Mouse (Mus musculus) adrenal gland, postnatal 14 days (tissue): ENCODE data around the gene Cuedc1. TPM values are rescaled to one million over a fixed set of nuclear protein-coding genes. Genes with fewer than 3 reads are reported as not detected.
"Not testable (repeated sequence)": the region's sequence is repeated elsewhere in the genome, so short reads cannot be mapped to it uniquely, and the experiment has no call there.

ENCODE experiments used
- DNase-seq: peaks from one replicate; pipeline ENCODE4 v3.0.0; 2021; ENCODE audit warnings: mixed read lengths
- total RNA-seq: library from RNA; stranded (reverse); gene quantifications from 2 replicates; pipeline ENCODE4 v1.2.3, GENCODE M21; 2021

Cuedc1 gene
- total RNA-seq, 1 experiment from 2014 or later: 37.9 TPM

DNA sequence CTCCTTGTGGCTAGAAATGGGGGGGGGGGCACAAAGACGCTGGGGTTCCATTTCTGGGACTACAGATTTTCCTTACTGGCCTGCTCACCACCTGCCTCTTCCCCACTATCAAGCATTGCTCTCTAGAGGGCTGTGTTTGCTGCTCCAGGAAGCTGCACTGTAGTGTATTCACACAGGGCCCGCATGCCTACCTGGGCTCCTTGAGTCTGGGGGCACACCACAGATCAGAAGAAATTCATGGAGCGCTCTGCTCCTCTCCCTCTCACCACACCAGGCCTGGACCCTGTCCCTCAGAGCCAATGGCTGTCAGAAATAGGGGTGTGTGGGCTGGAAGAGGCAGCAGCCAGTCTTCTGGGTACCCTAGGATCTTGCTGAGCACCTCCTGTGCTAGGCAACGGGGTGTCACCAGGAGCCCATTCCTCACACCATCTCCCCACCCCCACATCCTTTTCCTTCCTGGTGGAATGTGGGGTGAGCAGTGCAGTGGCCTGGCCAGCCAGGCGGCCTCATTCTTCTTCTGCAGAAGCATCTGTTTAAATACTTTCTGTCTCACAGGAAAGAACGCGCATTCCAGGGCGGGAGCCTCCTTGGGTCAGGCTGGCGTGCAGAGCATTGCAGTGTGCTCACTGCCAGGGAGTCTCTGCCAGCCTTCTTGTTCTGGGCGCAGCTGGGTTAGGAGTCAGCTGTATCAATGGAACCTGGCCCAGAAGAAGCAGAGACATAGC lies 74.9 kb downstream of the Cuedc1 start:
- peak; percentile 80 for DNase-seq

GRCm38 (mm10) chr11:88173386-88174025 lies 75.6 kb downstream of the Cuedc1 start:
- DNase-seq: no peak

DNA sequence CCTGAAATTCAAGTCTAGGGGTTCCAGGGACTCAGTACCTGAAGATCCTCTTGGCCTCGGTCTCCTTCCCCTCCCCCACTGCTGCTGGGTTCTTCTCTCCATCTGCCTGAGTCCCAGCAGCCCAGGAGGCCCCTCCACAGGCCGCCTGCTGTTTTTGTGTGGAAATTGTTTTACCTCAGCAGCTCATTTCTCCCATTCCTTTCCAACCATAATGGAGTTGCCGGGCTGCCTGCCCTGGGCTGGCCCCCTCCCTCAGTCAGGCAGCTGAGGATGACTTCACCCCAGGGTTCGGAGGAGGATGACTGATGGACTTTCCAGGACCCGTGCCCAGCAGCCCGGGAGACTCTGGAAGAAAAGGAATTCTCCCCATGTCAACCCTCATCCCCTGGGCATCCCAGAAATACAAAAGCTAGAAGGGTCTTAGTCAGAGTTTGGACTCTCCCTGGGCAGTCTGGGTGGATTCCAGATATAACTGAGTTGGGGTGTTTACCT lies 82.7 kb downstream of the Cuedc1 start:
- peak; percentile 33 for DNase-seq

GRCm38 (mm10) chr11:88180959-88181619 lies 83.2 kb downstream of the Cuedc1 start:
- peak; percentile 94 for DNase-seq

- peak; percentile 6 for DNase-seq
These were observed 86.8 kb downstream of the Cuedc1 start for GRCm38 (mm10) chr11:88184632-88185180.

DNA sequence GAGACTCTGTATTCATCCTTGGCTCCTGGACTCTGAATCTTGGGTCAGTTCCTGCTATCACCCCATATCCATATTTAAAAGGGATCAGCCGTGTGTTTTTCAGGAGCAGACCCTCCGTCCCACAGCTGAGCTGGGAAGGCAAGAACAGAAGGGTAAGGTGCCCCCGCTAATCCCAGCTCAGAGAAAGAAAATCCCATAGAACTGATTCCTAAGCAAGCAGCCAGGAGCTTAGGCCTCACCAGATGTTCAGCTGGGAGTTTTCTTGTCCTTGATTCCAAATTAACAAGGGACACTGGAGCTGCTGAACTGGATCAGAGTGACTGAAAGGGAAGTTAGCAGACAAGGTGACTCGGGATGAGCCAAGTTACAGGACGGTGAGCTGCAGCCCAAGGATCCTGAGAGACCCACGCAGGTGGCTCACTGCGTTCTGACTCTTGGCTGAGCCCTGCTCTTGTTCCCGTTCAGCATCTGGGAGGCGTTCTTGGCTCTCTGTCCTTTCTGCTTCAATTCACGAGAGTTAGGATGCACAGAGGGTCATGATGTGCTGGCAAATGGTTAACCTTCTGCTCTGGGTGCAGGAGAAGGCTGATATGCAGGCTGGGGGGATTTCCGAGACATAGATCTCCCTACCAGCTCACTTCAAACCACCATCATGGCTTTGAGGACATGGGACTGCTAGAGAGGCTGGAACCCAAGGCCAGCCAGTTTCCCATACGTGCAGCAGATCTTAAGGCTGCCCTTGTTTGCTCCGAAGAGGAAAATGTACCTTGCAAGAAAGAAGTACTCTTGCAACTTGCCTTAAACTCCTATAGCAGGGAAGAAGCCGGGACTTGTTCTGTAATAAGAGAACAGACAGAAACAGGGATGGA lies 88.5 kb downstream of the Cuedc1 start:
- DNase-seq: peak; percentile 2

DNA sequence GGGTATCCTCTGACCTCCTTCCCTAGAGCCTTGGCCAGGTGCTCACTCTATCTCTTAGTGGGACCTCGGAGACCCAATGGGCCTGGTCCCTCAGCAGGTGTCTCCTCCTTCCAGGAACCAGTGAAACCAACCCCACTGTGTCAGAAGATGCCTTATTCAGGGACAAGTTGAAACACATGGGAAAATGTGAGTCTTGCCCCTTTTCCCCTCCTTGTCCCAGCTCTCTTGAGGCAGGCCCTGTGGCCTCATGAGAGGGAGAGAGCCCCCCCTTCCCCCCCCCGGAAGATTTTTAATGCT lies 89.0 kb downstream of the Cuedc1 start:
- DNase-seq: no peak

DNA sequence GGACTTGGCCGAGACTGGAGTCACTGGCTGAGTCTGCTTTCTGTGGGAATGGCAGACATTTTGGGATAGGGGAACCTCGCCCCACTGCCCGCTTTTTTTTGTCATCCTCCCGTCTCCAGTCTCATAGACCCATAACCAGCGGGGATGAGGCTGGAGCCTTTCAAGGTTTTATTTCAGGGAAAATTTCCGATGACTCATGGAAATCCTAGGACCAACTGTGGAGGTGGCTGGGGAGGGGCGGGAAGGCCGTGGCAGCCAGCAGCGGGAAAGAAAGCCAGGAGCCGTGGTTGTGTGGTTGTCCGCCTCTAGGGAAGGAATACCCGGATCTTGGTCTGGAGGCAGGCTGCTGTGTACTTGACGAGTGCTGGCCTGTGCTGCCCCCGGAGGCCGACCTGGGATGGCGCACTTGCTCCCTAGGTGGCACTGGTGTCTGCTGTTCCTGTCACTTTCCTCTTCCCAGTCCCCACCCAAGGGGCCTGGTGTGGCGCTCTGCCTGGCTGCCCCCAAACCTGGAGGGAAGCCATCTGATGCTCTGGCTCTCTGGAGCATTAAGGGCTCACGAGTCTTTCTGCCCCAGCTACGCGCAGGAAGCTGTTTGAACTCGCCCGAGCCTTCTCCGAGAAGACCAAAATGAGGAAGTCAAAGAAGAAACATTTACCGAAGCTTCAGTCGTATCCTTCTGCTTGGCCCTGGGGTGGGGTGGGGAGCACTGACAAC lies 89.7 kb downstream of the Cuedc1 start:
- DNase-seq: peak; percentile 94

- DNase-seq: peak; percentile 3
These were observed 90.4 kb downstream of the Cuedc1 start for GRCm38 (mm10) chr11:88188216-88188615.

DNA sequence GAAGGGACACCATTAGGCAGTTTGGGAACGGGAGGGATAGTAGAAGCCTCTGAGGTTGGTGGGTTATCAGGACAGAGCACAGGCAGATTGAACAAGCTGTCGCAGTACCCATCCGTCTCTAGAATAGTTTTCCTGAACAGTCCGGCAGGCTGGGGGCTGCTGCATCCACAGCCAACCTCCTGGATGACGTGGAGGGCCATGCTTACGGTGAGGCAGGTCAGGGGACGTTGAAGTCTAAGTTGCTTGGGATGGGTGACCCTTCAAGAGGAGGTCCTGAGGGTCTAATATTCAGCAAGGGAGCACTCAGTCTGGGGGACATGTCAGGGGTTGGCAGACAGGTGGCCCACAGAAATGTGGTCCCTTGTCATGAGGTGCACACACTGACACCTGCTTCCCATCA lies 90.8 kb downstream of the Cuedc1 start:
- DNase-seq: no peak

DNA sequence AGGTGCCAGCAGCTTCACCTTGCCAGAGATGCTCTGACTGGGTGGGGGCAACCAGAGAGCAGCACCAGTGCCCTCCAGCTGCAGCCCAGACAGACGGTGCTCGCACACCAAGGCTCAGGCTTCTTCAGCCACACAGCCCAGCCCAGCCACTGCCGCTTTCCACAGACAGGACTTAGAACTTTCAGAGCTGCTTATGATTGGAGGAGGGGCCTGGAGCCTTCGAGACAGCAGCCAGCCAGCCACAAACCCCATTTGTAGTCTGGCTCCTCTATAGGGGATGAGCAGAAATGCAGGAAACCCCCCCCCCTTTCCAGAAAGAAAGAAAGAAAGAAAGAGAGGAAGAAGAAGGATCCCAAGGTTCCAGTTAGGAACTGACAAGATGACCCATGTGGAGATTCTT lies 94.7 kb downstream of the Cuedc1 start:
- peak; percentile 3 for DNase-seq

- DNase-seq: peak; percentile 8
These were observed 95.4 kb downstream of the Cuedc1 start for GRCm38 (mm10) chr11:88193098-88193823.

GRCm38 (mm10) chr11:88193824-88194696 lies 96.2 kb downstream of the Cuedc1 start:
- DNase-seq: peak; percentile 75

- not testable (repeated sequence) for DNase-seq
These were observed 97.8 kb downstream of the Cuedc1 start for GRCm38 (mm10) chr11:88195699-88196098.

- peak; percentile 80 for DNase-seq
These were observed 99.3 kb downstream of the Cuedc1 start for GRCm38 (mm10) chr11:88197153-88197576.

DNA sequence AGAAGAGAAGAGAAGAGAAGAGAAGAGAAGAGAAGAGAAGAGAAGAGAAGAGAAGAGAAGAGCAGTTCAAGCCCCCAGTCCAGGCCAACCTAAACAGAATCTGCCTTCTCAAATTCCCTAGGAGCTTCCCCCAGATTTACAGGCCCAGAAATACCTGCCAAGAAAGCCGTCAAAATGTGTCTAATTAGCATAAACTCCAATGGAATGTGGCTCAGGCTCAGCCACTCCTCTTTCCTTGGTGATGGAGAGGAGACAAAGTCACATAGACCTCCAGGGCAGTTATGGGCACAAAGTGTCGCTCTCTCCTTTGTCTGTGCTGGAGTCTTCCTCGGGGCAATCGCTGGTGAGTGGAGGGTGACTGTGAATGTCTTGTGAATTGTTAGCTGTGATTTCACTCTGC lies 100.4 kb downstream of the Cuedc1 start:
- DNase-seq: no peak

DNA sequence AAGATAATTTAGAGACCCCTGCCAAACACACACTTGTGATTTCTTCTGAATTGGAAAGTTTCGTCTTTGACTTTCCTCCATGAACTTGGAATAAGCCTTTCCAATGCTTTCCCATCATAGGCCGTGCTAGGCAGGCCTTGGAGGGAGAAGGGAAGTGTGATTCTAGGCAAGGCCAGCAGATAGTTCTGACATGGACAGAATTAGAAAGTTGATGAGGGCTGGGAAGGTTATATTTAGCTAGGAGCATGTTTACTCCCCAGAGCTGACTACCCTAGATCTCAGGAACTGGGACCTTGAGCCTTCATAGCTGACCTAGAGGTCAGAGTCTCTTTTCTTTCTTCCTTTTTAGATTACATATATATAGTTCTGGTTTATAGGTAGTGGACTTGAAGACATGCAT lies 103.3 kb downstream of the Cuedc1 start:
- no peak for DNase-seq

DNA sequence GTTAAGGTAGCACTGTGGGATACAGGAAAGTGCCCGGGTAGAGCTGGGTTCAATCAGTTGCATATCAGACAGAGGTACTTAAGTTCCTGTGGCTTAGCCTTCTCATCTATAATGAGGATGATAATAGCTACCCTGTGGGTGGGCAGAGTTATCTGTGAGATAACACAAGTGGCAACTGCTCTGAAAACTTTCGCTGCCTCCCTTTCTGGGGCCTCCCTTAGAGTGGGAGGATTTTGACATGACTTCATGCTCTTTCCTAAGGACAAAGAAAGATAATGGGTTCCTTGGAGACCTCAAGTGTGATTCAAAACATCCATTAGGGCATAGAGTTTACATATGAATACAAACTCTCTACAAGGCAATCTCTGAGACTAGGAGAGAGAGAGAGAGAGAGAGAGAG lies 104.2 kb downstream of the Cuedc1 start:
- DNase-seq: no peak

GRCm38 (mm10) chr11:88203712-88204532 lies 106.1 kb downstream of the Cuedc1 start, which contains the start of gene Mrps23:
TSS of gene Mrps23 (plus strand) at chr11:88204388.
- DNase-seq: peak; percentile 96
